Mouse (Mus musculus): ENCODE data around the gene Bcl11b.

Gene Bcl11b

DNA sequence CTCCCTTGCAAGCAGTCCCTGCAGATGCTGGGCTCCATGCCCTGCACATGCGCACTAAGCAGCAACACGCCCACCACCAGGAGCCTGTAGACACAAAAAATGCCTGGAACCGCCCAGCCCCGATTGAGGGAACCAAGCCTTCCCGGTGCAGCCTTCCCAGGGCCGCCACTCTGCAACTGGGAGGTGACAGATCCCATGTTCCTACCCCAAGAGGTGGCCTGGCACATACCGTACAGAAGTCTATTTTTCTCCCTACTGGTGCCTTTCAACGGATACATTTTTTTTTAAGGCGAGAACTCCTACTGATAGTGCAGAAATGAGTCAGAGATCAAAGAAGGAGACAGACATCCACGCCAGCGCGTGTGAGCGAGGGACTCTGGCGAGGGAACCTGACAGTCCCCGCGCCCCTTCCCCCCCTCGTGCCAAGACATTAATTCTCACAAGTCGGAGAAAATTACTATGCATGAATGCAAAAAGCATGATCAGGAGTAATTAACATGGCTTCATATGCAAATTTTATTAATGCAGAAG is 33.5 kb downstream of the Bcl11b start:
- no peak for DNase-seq

DNA sequence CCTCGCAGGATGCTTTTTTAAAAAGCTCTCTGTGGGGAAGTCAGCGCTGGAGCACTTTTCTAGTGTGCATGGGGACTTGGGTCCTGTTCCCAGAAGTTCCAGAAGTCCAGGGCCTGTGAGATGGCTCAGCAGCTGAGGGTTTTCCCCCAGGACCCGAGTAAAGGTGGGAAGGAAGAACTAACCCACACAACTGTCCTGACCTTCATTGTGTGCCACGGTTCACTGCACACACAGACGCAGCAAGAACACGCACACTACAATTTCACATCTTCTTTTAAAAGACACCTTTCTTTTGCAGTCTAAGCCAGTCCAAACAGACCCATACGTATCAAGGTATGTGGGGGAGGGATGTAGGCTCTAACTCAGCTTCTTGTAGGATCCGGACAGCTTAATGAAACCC is 34.3 kb downstream of the Bcl11b start:
- peak; percentile 35 for DNase-seq

DNA sequence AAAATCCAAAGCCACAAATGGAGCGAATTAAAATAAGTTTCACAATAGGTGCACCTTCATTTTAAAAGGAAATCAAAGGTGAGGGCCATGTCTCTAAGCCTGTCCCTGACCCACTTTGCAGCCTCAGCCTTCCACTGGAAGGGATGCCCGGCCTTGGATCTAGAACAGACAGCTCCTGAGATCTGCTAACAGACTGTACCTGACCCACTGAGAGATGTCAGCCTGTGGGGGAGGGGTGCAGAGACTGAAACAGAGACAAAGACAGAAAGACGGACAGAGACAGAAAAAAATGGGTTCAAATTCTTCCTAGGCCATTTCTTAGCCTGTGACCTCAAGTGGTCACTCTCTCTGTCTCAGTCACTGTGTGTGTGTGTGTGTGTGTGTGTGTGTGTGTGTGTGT is 35.1 kb downstream of the Bcl11b start:
- no peak for DNase-seq

DNA sequence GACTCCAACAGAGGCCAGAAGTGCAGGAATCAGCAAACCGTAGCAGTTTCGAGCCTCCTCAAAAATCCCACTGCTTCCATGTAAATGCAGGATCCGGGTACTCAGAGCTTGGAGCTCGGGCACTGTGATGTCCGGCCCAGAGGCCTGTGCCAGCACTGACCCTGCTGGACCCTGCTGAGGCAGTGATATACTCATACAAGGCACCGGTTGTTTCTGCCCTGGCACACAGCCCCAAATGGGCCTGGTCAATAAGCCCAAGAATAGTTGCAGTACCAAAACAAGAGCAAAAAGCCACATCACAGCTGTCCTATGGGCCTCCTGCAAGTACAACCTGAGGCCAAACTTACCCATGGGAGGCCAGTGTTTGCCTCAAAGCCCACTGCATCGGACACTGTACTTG is 36.4 kb downstream of the Bcl11b start:
- no peak for DNase-seq

DNA sequence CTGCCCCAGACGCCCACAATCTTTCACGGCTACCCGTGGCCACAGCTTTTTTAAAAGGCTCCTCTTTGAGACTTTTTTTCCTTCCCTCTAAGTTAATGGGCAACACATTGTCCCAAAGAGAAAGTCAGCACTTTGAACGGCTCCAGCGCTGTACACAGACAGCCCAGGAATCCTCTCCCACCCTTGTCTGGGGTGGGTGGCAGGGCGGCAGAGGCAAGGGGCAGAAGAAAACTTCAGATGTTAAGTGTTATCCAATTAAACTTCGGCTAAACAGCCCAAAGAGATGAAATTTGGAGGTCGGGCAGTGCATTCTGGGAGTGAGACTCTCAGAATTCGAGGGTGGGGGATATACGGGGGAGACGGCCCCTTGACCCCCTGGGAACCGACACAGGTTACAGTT is 38.3 kb downstream of the Bcl11b start:
- DNase-seq, result no peak

DNA sequence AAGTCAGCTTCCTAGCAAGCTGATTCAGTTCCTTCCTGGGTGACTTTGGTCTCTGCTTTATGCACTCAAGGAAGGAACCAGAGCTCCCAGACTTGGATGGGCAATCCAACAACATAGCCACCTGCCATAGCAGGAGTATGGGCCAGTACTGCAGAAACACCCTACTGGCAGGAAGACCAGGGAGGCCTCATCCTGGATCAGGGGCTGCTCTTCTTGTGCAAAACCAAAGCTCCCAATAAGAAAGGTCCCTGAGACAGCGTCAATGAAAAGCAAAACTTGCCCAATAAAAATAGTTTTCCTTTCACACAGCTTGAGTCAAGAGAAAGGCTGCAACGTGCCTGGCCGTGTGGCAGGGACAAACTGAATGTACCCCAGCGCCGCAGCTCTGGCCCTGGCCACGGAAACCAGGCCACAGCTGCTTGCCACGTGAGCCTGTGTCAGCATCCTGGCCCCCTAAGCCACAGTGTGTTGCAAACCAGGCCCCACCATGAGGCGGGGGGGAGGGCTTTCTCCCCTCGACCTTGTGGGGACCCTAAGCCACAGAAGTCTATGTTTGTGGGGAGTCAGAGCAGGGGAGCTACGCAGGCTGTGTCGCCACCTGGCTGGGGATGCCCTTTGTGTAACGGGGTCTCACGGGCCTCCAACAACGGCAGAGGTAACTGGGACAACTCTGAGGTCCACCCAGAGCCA is 38.9 kb downstream of the Bcl11b start:
- no peak for DNase-seq

DNA sequence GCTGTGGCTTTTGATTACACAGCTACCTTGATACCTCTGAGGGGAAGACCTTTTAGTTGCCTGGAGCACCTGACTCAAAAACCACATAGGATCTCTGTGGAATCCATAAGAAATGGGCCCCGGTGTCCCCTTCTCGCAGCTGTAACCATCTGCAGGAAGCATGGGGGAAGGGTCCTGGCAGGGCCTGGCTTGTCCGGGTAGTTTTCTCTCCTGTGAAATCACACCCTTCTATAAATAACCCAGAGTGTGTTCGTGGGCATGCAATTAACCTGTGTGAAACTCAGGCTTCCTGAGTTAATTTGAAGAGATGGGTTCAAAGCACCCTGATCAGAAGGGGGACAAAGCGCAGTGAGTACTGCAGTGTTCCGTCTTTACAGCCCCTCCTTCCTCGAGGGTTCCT is 40.5 kb downstream of the Bcl11b start:
- DNase-seq, result no peak

DNA sequence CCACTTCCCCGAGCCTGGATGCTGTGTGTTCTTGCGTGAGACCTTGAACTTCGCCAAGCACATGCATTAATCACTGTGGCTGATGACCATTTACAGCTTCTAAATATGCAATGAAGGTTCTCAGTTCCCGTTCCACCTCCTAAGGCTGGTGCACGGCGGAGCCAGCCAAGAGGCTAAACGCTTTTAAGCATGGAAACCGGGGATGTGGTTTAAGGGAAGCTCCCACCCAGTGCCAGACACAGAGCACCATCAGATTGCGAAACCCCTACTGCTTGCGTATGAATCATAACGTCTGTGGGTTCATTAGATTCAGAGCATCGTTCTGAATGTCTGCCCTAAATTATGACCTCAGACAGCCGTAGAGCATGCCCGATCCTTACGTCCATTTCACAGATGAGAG is 41.6 kb downstream of the Bcl11b start:
- no peak for DNase-seq

DNA sequence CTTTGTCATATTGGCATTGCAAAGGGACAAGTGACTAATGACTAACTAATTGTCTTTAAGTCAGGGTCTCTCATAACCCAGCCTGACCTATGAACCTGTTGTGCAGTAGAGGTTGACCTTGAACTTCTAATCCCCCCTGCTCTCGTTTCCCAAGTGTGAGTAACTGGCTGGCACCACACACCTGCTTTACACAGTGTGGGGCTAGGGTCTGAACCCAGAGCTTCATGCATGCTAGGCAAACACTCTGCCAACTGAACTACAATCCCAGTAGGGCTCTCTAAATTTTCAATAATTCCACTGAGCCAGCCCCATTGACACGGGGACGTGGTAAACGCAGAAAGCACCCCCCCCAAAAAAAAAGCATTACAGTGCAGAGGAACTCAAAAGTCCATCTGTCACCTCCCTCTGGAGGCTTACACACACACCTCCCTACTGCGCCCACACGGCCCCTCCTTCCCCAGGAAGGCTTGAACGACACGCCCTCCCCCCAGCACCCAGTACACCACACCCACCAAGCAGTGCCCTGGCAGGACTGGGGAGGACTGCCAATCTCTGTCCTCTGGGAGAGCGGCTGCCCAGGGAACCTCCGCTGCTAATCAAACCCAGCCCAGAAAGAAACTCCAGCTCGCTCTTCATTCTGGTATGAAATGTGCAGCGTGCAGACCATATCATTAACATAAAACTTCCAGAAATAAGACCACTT is 42.5 kb downstream of the Bcl11b start:
- DNase-seq, result peak; percentile 70

DNA sequence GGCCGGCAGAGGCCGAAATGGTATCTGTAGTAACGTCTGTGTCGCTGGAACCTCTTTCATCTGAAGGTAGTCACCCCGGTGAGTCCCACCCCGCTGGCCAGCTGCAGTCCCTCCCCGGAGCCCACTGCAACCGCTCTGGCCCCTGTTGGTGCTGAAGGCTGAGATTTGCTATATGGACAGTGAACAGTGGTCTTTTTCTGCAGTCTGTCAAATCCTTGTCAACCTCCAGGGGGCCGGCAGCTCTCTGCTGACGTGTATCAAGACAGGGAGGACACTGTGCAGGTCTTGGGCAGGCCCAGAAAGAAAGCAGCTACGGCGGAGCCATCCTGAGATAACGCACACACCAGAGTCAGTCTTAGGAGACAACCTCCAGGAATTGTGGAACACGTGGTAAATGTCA is 43.0 kb downstream of the Bcl11b start:
- no peak for DNase-seq

DNA sequence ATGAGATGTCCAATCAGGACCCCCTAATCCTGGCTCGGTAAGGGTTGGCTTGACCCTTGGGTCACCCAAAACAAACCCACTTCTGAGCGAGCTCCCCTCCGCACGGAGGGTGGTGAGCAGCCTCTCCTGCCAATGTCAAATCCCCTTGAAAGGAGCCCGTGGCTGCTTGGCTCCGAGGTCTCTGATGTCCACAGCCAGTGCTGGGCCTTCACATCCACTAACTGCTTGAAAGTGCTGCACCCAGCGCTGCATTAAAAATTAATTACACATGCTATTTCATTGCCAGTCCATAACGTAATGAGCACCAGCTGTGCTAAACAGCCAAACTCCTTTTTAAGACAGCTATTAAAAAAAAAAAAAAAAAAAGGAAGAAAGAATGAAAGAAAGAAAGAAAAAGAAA is 43.5 kb downstream of the Bcl11b start:
- no peak for DNase-seq

DNA sequence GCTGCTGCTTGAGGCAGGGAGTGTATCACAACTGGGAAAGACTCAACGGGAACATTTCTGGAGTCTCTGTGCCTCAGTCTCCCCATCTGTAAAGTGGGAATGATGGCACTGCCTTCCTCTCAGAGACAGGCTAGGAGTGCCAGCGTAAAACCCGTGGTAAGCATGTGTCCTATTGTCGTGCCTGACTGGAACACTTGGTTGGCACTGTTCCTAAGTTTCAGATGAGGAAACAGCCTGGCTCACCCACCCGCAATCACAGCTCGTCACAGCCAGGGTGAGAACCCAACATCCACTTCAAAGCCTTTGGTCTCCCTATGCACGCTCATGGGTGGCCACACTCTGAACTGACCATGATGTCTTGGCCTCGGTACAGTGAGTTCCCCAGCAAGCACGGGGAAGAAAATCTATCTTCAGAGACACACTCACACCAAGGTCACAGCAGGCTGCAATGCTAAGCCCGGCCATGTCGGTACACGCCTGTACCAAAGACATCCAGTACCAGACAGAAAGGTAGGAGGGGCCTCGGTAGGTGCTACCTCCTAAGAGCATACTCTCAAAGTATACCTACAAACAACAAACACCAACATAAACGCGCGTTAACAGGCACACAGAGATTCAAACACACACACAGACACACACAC is 50.2 kb downstream of the Bcl11b start:
- no peak for DNase-seq

DNA sequence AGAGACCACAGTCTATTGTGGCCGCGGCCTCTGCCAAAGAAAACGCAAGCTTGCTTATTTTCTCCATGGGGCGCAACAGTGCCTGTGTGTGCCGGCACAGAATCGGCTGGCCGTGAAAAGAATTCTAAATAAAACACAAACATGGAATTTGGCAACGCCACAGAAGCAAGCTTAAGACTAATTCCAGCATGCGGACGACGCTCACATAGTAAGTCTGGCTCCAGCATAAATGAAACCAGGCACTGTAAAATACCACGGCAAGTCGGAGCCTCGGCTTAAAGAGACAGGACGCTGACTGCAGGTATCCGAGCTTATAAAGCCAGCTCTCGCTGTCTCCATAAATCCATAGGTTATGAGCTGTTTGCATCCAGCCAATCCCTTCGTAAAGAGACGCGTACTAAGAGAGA is 51.1 kb downstream of the Bcl11b start:
- DNase-seq, result no peak

DNA sequence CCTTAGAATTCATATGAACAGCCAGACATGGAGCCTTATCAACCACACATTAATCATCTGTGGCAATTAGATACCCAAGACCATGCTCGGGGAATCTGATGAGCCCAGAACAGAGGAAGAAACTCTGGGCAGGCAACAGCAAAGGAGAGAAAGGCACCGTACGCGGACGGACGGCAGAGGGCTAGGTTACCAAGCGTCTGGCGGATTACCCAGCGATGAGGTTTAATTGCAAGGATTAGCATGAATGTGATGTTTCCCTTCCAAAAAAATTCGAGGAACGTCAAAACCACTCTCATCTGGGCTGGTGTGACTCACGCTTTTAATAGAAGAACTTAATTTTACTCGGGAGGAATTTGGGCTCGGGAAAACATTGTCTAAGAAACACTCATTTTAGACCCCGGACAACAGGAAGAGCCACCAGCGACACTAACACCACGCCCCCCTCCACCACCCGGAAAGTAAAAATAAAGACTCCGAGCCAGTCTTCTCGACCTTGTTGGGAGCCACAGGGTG is 52.7 kb downstream of the Bcl11b start:
- DNase-seq, result no peak

DNA sequence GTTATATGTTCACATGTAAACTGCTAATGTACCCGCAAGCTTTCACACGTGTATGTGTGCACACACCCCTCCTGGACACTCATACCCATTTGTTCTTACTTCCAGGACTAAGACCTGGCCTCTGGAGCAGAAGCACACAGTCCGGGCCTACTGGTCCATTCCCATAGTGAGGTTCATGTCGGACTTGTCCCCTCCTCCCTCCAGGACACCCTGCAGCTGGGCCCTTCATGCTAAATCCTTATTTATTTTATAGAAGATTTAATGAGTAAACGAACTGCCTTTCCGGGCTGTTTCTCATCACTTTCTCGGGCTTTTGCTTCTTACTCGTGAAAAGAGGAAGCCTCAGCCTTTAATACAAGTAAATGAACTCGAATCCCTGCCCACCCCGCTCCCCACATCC is 54.0 kb downstream of the Bcl11b start:
- DNase-seq, result no peak

DNA sequence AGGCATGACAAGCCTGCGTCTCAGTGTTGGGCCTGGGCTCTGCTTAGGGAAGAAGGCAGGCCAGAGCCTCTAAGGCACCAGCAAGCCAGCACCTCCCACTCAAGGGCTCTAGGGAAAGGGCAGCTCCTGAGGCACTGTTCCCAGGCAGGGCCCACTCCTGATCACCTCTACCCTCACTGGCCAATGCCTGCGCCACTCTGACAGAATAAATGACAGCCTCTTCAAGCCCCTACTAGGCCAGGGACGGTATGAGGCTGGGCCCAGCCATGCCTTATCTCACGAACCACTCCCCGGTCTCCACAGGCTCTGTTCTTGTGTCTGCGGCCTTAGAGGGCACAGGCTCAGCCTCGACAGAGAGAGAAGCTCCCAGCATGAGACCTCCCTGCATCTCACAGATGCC is 61.3 kb downstream of the Bcl11b start:
- DNase-seq, result no peak

DNA sequence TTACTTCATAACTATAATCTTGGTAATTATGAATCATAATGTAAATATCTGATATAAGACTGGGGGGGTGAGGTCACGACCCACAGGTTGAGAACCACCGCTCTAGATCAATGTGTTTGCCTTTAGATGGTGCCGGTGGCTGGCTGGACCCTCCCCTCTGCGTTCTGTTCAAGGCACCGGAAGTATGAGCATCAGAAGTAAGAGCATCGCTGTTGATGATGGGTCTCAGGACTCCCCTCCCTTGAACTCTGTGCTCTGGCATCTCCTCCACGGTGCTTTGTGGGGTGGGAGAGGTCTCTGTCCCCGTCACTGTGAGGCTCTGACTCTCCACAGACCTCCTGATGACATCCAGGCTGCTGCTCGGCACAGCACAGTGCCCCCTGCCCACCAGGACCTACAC is 62.6 kb downstream of the Bcl11b start:
- no peak for DNase-seq

DNA sequence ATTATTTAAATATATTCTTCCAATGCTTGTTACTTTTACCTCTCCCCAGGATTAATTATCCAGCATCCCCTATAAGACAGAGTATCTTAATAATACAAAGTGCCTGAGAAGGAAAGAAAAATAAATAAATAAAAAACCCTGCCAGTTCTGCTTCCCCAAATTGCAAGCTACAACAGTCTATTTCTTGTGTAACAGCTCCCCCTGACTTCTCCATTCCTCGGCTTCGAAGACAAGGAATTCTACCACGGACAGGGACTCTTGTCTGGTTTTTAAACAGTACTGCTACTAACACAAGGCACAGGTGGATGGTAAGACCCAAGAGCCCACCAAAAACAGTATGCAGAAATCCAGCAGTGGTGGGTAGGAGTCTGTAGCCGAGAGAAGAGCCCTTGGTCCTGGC is 64.2 kb downstream of the Bcl11b start:
- DNase-seq, result no peak

DNA sequence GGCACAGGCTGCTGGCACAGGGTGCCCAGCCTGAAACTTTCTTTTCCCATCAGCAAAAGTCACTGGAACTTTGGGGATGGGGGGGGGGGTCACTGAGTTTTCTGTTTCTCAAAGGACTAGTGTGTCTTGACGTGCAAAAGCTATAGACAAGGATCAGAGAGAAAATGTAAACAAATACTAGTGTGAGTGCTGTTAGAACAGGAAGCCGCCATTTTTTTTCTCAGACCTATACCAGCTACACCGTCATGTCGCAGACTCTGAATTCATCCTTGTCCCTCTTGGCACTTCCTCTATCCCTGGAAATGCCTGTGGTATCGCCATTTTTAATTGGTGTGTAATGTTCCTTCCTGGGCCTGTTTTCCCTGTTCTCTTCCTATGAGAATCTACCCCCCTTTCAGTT is 66.4 kb downstream of the Bcl11b start:
- DNase-seq, result no peak

DNA sequence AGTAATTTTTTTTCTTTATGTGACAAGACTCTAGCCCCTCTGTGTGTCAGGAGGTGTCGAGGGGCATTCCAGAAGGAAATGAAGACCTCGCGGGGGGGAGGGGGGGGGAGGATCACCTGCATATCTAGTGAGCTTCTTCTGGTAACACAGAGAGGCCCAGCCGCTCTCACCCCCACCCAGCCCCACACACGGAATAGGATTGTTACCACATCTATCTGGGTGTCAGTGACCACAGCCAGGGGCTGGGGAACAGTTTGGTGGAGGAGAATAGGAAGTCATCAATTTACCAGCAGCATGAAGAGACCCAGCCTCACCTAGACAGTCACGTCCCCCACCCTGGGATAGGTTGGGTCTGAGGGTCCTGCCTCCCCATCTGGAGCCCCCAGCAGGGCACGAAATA is 67.0 kb downstream of the Bcl11b start:
- no peak for DNase-seq

DNA sequence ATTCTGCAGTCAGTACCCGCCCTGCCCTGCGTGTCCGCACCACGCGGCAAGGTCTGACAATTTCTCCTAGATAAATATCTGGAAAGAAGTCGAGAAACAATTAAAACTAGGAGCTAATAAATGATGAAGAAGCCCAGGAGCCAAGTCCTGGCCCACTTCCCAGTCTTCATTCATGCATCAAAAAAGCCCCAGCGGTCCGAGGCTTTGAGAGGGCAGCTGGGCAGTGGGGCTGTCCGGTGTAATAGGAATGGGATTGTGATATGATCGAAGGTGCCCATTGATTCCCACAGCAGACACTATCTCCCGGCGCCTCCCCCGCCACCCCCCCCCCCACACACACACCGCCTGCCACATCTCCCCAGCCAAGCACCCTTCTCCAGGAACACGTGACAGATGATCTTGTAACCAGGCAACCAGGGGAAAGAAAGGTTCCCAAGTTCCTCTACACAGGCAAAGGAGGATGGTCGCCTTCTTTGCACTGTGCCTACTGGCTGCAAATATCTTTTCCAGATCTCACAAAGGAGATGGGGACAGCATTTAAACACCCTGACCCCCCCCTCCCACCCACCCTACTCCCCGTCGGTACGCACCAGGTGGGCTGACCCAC is 68.5 kb downstream of the Bcl11b start:
- peak; percentile 86 for DNase-seq

DNA sequence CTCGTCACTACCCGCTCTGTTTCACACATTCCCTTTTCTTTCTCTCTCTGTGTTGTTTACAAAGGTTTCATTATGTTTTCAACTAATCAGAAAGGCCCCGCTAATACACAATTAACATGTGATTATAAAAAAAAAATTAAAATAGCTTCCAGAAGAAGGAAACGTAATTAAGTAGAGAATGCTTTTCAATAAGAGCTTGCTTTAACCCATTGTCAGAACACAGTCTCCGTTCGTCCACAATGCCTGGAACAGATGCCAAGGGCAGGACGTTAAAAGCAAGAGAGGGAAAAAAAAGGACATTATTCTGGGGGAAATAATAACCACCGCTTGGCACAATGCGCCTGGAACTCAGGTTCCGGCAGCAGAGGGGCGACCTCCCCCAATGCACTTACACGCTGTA is 71.3 kb downstream of the Bcl11b start:
- DNase-seq, result no peak

DNA sequence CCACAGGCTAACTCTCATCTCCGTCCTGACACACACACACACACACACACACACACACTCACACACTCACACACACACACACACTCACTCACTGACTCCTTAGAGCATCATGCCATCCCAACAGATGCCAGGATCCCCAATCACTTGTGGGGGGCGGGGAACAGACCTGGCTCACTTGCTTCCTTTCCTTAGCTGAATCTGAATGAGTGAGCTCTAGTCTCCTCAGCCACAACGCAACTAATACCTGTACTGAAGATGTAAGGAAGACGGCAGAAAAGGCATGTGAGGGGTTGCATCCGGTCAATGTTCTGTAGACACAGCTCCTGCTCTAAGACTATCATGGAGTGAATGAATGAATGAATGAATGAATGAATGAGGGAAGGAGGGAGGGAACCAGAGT is 71.9 kb downstream of the Bcl11b start:
- no peak for DNase-seq
